Mouse (Mus musculus) fat pad, adult 2 months (tissue): Measurements from ENCODE around the gene Slc41a2.

Experiments
- DNase-seq: peaks from one replicate; pipeline ENCODE4 v3.0.0-alpha.2; 2011; ENCODE audit warnings: low read depth, low spot score; ENCODE audit errors: extremely low read depth

Gene Slc41a2

GRCm38 (mm10) chr10:83189071-83189470 is 148.6 kb downstream of the Slc41a2 start:
- DNase-seq = no peak

GRCm38 (mm10) chr10:83186984-83187383 is 150.7 kb downstream of the Slc41a2 start:
- DNase-seq = no peak

GRCm38 (mm10) chr10:83186167-83186566 is 151.5 kb downstream of the Slc41a2 start:
- no peak for DNase-seq

- DNase-seq = no peak
These were observed 152.6 kb downstream of the Slc41a2 start for GRCm38 (mm10) chr10:83185121-83185520.

GRCm38 (mm10) chr10:83184480-83185069 is 153.1 kb downstream of the Slc41a2 start:
- DNase-seq = peak; percentile 31

GRCm38 (mm10) chr10:83183634-83184479 is 153.8 kb downstream of the Slc41a2 start:
- DNase-seq = no peak

- peak; percentile 52 for DNase-seq
These were observed 155.1 kb downstream of the Slc41a2 start for GRCm38 (mm10) chr10:83182573-83182960.

GRCm38 (mm10) chr10:83181831-83182572 is 155.7 kb downstream of the Slc41a2 start:
- no peak for DNase-seq
